Mouse (Mus musculus) brain, embryonic 14.5 days (tissue): Measurements from ENCODE around the gene Xpc. TPM values are rescaled to one million over a fixed set of nuclear protein-coding genes. Genes with fewer than 3 reads are reported as not detected.

Experiments
- DNase-seq: peaks from one replicate; pipeline ENCODE4 v3.0.0-alpha.2; 2011; ENCODE audit warnings: low read depth
- CTCF ChIP-seq: fragments of 200-500 bp; IDR thresholded peaks from 2 replicates; pipeline ENCODE4 v1.5.1; 2012; ENCODE audit warnings: inconsistent platforms, mild to moderate bottlenecking, moderate library complexity, borderline replicate concordance; ENCODE audit not compliant: insufficient read depth, insufficient read length; ENCODE audit errors: extremely low read depth
- POLR2A ChIP-seq: fragments of 200-500 bp; IDR thresholded peaks from 2 replicates; pipeline ENCODE4 v1.6.1; 2012; ENCODE audit warnings: mild to moderate bottlenecking, inconsistent platforms, borderline replicate concordance; ENCODE audit not compliant: poor library complexity, insufficient read depth, insufficient read length, severe bottlenecking; ENCODE audit errors: extremely low read depth
- polyA plus RNA-seq: library from polyadenylated mRNA; depleted of rRNA; stranded (reverse); fragments of >200 nt; gene quantifications from 2 replicates; pipeline ENCODE4 v1.2.3, GENCODE M21; 2012; rRNA removed

Gene Xpc
- polyA plus RNA-seq, 1 experiment = 17.3 TPM

DNA sequence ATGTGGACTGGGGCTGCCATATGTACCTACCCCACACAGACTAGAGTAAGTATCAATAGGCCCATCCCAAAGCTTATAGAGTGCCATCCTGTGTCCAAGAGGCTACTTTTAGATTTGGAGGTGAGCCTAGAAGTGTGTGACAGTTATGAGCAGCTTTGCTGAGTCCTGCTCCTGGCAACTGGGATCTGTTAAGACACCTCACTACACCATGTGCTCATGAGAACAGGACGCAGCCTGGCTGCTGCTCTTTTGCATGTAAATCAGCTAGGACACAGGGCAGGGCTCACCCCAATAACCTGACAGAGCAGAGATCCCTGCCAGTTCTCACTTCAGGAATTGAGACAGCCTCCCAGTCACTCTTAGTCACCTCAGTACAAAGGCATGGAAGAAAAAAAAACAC, 48.6 kb downstream of the Xpc start:
- TF ChIP-seq CTCF = no peak
- no peak for TF ChIP-seq POLR2A
- no peak for DNase-seq

DNA sequence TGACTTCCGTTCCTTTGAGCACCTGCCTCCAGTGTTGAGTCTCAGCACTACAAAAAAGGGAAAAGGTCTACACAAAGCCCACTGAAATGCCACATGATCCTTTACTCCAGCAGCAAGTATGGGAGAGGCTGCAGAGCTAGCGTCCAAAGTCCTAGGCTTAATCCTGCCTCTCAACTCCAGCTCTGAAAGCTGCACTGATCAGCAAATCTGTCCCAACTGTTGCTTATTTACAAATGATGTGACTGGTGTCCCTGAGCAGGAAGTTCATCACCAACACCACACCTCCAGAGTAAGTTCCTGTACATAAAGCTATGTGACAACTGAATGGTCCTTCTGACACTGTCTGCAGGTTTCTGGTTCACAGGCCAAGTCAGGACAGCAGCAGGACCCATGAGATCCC, 49.9 kb downstream of the Xpc start:
- no peak for DNase-seq
- TF ChIP-seq POLR2A = no peak
- no peak for TF ChIP-seq CTCF

DNA sequence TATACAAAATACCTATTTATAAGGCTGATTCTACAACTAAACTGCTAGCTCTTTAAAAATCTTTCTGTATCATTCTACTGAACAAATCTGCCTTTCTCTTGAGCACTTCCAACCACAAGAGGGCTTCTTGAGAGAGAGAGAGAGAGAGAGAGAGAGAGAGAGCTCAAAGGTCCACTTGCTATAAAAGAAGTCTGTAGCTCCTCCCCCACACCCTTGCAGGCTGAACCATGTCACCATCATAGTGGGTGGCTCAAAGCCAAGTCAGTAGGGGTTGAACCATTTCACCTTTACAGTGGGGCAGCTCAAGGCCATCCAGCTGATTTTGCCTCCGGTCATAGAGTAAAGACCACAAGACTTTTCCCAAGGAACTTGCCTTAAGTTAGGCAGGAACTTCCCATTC, 56.2 kb downstream of the Xpc start:
- no peak for DNase-seq
- no peak for TF ChIP-seq CTCF
- TF ChIP-seq POLR2A = no peak

- DNase-seq = no peak
- no peak for TF ChIP-seq CTCF
- TF ChIP-seq POLR2A = no peak
These were observed 61.1 kb downstream of the Xpc start for GRCm38 (mm10) chr6:91454546-91454945.

GRCm38 (mm10) chr6:91452056-91452455, 63.6 kb downstream of the Xpc start:
- TF ChIP-seq CTCF = no peak
- TF ChIP-seq POLR2A = no peak
- no peak for DNase-seq

DNA sequence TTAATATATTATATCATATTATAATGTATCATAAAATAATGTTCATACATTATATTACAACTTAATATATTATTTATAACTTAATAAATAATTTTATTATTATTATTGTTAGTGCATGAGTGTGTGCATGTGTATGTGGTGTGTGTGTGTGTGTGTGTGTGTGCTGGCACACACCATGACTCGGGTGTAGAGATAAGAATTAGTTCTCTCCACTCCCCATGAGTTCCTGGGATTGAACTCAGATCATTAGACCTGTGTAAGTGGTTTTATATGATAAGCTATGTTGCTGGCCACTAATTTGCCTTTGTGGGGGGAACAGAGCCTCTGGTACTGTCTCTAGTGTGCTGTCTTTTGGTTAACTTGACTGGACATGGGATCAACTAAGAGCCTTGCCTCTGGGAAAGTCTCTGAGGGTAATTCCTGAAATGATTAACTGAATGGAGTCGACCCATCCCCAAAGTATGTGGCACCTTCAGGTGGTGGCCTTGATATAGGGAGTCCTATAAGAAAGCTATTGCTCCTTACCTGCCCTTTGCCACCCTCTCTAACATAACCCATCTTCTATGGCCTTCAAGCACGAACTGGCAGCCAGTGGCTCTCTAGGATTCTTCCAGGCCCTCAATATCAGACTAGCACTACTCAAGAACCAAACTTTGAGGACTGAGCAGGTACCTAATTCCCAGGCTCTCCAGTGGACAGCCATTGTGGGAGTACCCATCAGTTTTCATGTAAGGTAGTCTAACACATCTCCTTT, 66.0 kb downstream of the Xpc start:
- no peak for TF ChIP-seq POLR2A
- TF ChIP-seq CTCF = no peak
- DNase-seq = no peak

GRCm38 (mm10) chr6:91445316-91445715, 70.4 kb downstream of the Xpc start:
- DNase-seq = no peak
- TF ChIP-seq POLR2A = no peak
- TF ChIP-seq CTCF = no peak

DNA sequence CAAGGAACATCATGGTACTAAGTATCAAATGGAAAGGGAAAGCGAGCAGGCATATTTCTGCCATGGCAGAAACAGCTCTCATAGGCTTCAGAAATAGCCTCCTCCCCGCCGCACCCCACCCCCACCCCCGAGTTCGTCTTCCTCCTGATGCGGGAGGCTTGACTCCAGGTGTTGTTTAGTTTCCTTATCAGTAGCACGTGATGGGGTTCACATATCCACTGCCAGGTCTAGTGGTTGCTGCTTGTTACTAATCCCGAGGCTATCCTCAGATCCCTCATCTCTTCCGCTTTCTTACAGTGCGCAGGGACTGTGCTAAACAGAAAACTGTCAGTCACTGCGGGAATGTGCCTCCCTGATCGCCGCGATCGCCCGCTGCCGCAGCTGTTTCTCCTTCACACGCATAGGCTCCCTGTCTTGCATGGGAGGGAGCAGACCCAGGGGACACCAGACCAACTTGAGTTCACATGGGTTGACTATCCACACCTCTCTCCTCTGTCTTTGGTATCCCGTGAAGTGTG, 74.5 kb downstream of the Xpc start:
- TF ChIP-seq CTCF (no peak), POLR2A (no peak)
- no peak for DNase-seq

DNA sequence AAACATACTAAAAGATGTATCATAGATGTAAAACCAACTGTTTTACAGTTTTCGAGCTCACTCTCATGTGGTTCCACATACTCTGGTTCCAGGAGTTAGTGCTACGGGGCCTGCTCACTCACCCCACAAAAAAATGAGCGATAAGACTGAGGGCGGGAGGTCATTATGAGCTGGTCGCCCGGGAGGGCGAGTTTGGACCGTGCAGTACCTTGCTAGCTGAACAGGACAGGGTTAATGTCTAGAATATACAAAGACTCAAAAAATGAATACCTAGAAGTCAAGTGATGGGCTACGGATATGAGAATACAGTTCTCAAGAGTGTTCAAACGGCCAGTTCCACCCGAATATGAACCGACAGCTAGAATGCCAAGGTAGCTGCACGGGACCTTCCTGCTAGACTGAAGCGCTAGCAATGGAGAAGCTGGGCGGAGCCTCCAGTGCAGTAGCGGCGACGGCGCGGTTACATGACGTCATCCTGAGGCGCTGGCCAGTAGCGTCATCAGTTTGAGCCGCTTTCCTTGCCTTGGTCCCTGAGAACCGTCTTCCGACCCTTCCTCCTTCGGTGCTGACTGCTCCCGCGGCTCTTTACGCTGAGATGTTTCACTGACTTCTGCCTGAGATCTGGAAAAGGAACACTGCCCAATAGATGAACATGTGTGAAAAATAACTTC, 75.1 kb downstream of the Xpc start:
- TF ChIP-seq POLR2A (peak; percentile 87; the same call in 1 of the 2 replicates), CTCF (no peak)
- DNase-seq = peak; percentile 98

Other genes with a start within 250 kb of the Xpc start
- gene Wnt7a, start 104.5 kb downstream of the Xpc start, polyA plus RNA-seq = 18.0 and 21.9 TPM in 2 replicates
- gene Chchd4, start 42.3 kb downstream of the Xpc start, polyA plus RNA-seq = 14.0 and 14.5 TPM in 2 replicates
- 52.6 and 58.6 TPM in 2 replicates for gene Tmem43, start 42.2 kb downstream of the Xpc start, polyA plus RNA-seq
- 87.3 and 117 TPM in 2 replicates for gene Lsm3, start within 50 bp of the Xpc start, polyA plus RNA-seq
- gene Slc6a6, start 168.2 kb upstream of the Xpc start, polyA plus RNA-seq = 67.2 and 96.3 TPM in 2 replicates